Mouse (Mus musculus) myocyte (in vitro differentiated cells): Measurements from ENCODE around the gene Ldhd.

Experiments used
- CEBPB ChIP-seq: IDR thresholded peaks from 2 replicates; pipeline ENCODE4 v1.6.1; 2011; ENCODE audit warnings: mild to moderate bottlenecking, moderate library complexity; ENCODE audit not compliant: poor library complexity, insufficient read depth, severe bottlenecking
- E2F4 ChIP-seq: IDR thresholded peaks from one replicate; pipeline ENCODE4 v1.6.1; 2011; ENCODE audit warnings: mild to moderate bottlenecking, control low read depth, moderate library complexity; ENCODE audit not compliant: insufficient read depth
- MAX ChIP-seq: IDR thresholded peaks from one replicate; pipeline ENCODE4 v1.6.1; 2011; ENCODE audit warnings: low read depth, mild to moderate bottlenecking, control low read depth
- MYOD1 ChIP-seq, 3 experiments: IDR thresholded peaks; one replicate each; pipeline ENCODE4 v1.6.1; 2011; ENCODE audit warnings: control low read depth in 2 of 3, low read depth in 2 of 3, mild to moderate bottlenecking in 2 of 3, moderate library complexity in 1 of 3; ENCODE audit not compliant: insufficient read length in 2 of 3, control insufficient read depth in 1 of 3
- MYOG ChIP-seq, 3 experiments: IDR thresholded peaks; one replicate each; pipeline ENCODE4 v1.6.1; 2011; ENCODE audit warnings: control low read depth in 2 of 3, low read depth in 2 of 3, mild to moderate bottlenecking in 2 of 3; ENCODE audit not compliant: insufficient read length in 2 of 3, control insufficient read depth in 1 of 3, insufficient read depth in 1 of 3
- POLR2A ChIP-seq: IDR thresholded peaks from one replicate; pipeline ENCODE4 v1.6.1; 2011; ENCODE audit warnings: low read depth, mild to moderate bottlenecking, control low read depth, moderate library complexity; ENCODE audit not compliant: insufficient read length
- POLR2AphosphoS2 ChIP-seq: IDR thresholded peaks from one replicate; pipeline ENCODE4 v1.6.1; 2011; ENCODE audit warnings: low read depth, control low read depth; ENCODE audit not compliant: insufficient read length
- REST ChIP-seq: IDR thresholded peaks from one replicate; pipeline ENCODE4 v1.6.1; 2011; ENCODE audit warnings: mild to moderate bottlenecking, control low read depth, moderate library complexity; ENCODE audit not compliant: insufficient read depth, insufficient read length
- SRF ChIP-seq: IDR thresholded peaks from one replicate; pipeline ENCODE4 v1.6.1; 2011; ENCODE audit warnings: low read depth; ENCODE audit not compliant: control insufficient read depth, insufficient read length
- TCF12 ChIP-seq: IDR thresholded peaks from one replicate; pipeline ENCODE4 v1.6.1; 2011; ENCODE audit warnings: mild to moderate bottlenecking, control low read depth; ENCODE audit not compliant: poor library complexity, insufficient read depth, severe bottlenecking
- TCF3 ChIP-seq: IDR thresholded peaks from one replicate; pipeline ENCODE4 v1.6.1; 2011; ENCODE audit warnings: low read depth, control low read depth; ENCODE audit not compliant: insufficient read length
- USF1 ChIP-seq: IDR thresholded peaks from one replicate; pipeline ENCODE4 v1.6.1; 2011; ENCODE audit warnings: low read depth, mild to moderate bottlenecking, control low read depth, moderate library complexity

- TF ChIP-seq E2F4 = no peak
- TF ChIP-seq POLR2A = no peak
- TF ChIP-seq USF1 = no peak
- no peak for TF ChIP-seq MYOG (IDR thresholded peaks at IDR 0.05; ENCODE audit: control insufficient read depth in 1 of 3, insufficient read depth in 1 of 3, insufficient read length in 2 of 3, low read depth in 2 of 3)
- no peak for TF ChIP-seq MYOD1 (IDR thresholded peaks at IDR 0.05; ENCODE audit: control insufficient read depth in 1 of 3, insufficient read length in 2 of 3, low read depth in 2 of 3)
- no peak for TF ChIP-seq MAX
- no peak for TF ChIP-seq TCF12
- no peak for TF ChIP-seq SRF
- no peak for TF ChIP-seq TCF3
- TF ChIP-seq POLR2AphosphoS2 = no peak
- no peak for TF ChIP-seq REST
- TF ChIP-seq CEBPB = no peak
Observed at GRCm38 (mm10) chr8:111653524-111653923, 23.4 kb upstream of the Ldhd start.
